In the genomic region with DNA sequence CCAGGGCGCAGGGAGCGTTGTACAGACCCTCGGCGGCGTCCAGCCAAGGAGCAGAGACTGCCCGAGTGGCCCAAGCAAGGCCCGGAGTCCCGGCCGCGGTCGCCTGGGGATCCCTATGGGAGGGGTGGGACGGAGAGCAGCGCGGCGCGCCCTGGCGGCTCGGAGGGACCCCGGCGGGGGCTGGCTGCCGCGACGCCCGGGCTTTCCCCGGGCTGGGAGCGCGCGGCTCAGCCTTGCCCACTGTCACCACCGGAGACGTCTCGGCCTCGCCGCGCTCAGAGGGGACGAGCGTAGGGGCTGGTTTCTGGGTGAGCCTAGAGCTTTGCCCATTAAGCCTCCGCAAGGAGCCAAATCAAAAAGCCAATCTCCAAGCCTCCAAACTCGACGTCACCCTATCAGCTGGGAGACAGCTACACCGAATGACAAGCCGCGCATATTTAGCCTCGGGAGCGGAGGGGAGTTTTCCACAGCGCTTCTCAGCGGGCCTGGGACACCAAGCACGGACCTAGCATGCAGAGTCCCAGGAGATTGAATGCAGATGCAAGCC, we compare ENCODE assay signal across 8 mouse cellular contexts. TPM values are rescaled to one million over a fixed set of nuclear protein-coding genes. Genes with fewer than 3 reads are reported as not detected.
DNase-seq lines count a peak whose midpoint lies in the region; ATAC-seq and TF ChIP-seq lines count a peak whose summit lies in the region.

TSS of gene Slc8a3 (minus strand) at position 306 of the 547 bp plus-strand sequence.

- peak; percentile 81 for ATAC-seq in intestine, embryonic 16.5 days
- ATAC-seq in liver, embryonic 11.5 days (replicated peaks; ENCODE audit: low FRiP score), result peak; percentile 34; the same call in 1 of the 2 replicates

- H3K4me2 ChIP-seq in intestine, embryonic 16.5 days (ENCODE audit: low read depth, low read length), result peak within 1 kb of the TSS; percentile 99
- peak within 1 kb of the TSS; percentile 78 for H3K4me2 ChIP-seq in liver, embryonic 11.5 days

- H3K27me3 ChIP-seq in intestine, embryonic 16.5 days (replicated peaks; ENCODE audit: control insufficient read depth, insufficient read depth, low read length), result peaks cover 5% of the 10 kb centered on the region
- H3K27me3 ChIP-seq in liver, embryonic 11.5 days (replicated peaks; ENCODE audit: control insufficient read depth, insufficient read depth, low read length), result peaks cover 45% of the 10 kb centered on the region

- H3K9ac ChIP-seq in intestine, embryonic 16.5 days (ENCODE audit: low read depth, low read length), result peak within 1 kb of the TSS; percentile 74
- H3K9ac ChIP-seq in liver, embryonic 11.5 days (ENCODE audit: low read depth, low read length), result peak within 1 kb of the TSS; percentile 6; the same call in 1 of the 2 replicates

- H3K27ac ChIP-seq in intestine, embryonic 16.5 days (ENCODE audit: low read length), result no peak within 1 kb of the TSS
- no peak within 1 kb of the TSS for H3K27ac ChIP-seq in liver, embryonic 11.5 days (ENCODE audit: low read depth, low read length)
- peak within 1 kb of the TSS; percentile 71 for H3K27ac ChIP-seq in olfactory bulb, adult 2 months (ENCODE audit: insufficient read depth, low read depth, low read length)

- H3K9me3 ChIP-seq in intestine, embryonic 16.5 days (ENCODE audit: control insufficient read depth, low read length), result no peaks in the 10 kb centered on the region
- H3K9me3 ChIP-seq in liver, embryonic 11.5 days (ENCODE audit: control insufficient read depth, low read length), result no peaks in the 10 kb centered on the region

- H3K4me3 ChIP-seq in intestine, embryonic 16.5 days (ENCODE audit: low read length), result peak within 1 kb of the TSS; percentile 69
- peak within 1 kb of the TSS; percentile 51 for H3K4me3 ChIP-seq in liver, embryonic 11.5 days (ENCODE audit: low read depth, low read length)
- H3K4me3 ChIP-seq in olfactory bulb, adult 2 months (ENCODE audit: insufficient read depth, low read depth, low read length), result peak within 1 kb of the TSS; percentile 55

- no peak for TF ChIP-seq POLR2A in olfactory bulb, adult 2 months (IDR thresholded peaks at IDR 0.05; ENCODE audit: insufficient read depth, low read depth, low read length)

- no peak for TF ChIP-seq CTCF in olfactory bulb, adult 2 months (IDR thresholded peaks at IDR 0.05; ENCODE audit: insufficient read depth, low read depth, low read length)

- WGBS in intestine, embryonic 16.5 days, result under 1% methylated on average over 47 of the region's 47 CpGs
- WGBS in liver, embryonic 11.5 days, result 2% methylated on average over 47 of the region's 47 CpGs
- WGBS in olfactory bulb, adult 2 months, result under 1% methylated on average over 47 of the region's 47 CpGs

- H3K4me1 ChIP-seq in intestine, embryonic 16.5 days (ENCODE audit: control insufficient read depth, insufficient read depth, low read length), result peaks cover 2% of the 10 kb centered on the region; the same call in 1 of the 2 replicates
- no peaks in the 10 kb centered on the region for H3K4me1 ChIP-seq in liver, embryonic 11.5 days (replicated peaks; ENCODE audit: control insufficient read depth, insufficient read depth, low read length)
- H3K4me1 ChIP-seq in olfactory bulb, adult 2 months (ENCODE audit: control insufficient read depth, insufficient read depth, low read length), result peaks cover 9% of the 10 kb centered on the region

- no peaks in the 10 kb centered on the region for H3K36me3 ChIP-seq in intestine, embryonic 16.5 days (ENCODE audit: control insufficient read depth, insufficient read depth, low read length)
- H3K36me3 ChIP-seq in liver, embryonic 11.5 days (ENCODE audit: control insufficient read depth, insufficient read depth, low read length), result no peaks in the 10 kb centered on the region

- peak; percentile 2 to 5 for DNase-seq in heart, adult 18-20 months
- DNase-seq in heart, adult 9 months (ENCODE audit: low spot score in 2 of 2), result no peak
- peak; percentile 76 to 81 for DNase-seq in cerebellum, postnatal 14 days
- peak; percentile 40 to 44 for DNase-seq in frontal cortex, postnatal 25 days (ENCODE audit: low spot score in 2 of 2)
- peak; percentile 43 for DNase-seq in liver, embryonic 11.5 days (ENCODE audit: low spot score)
- no peak for DNase-seq in adipocyte (ENCODE audit: low spot score)

RNA-seq across cellular contexts. Expression of gene Slc8a3, which starts in this region (rescaled TPM):
- total RNA-seq in heart, adult 18-20 months (2021), result under 1 TPM; 0.17 to 0.21 TPM
- 0.42 and 0.49 TPM in 2 replicates for polyA plus RNA-seq in intestine, embryonic 16.5 days (2015; fragmentation: Nextera tagmentation; extraction: Ambion mirVana)
- 0.13 and 0.30 TPM in 2 replicates for polyA plus RNA-seq in liver, embryonic 11.5 days (2014; fragmentation: Nextera tagmentation; extraction: Ambion mirVana)
- polyA plus RNA-seq in olfactory bulb, adult 2 months (2012; ENCODE audit: insufficient read depth, insufficient read length, low replicate concordance, missing spikeins), result not detected in 2 replicates

Comparison
In these comparisons a context has a peak if more than half of its experiments do, and no peak if none do; other contexts are left out.
1. Peak in DNase-seq in heart, adult 18-20 months; RNA of the gene not detected or under 1 TPM.
2. Peak in ATAC-seq, H3K4me3 ChIP-seq, H3K9ac ChIP-seq and H3K4me2 ChIP-seq in intestine, embryonic 16.5 days; RNA of the gene not detected or under 1 TPM.
3. Peak in DNase-seq, ATAC-seq, H3K4me3 ChIP-seq, H3K9ac ChIP-seq and H3K4me2 ChIP-seq in liver, embryonic 11.5 days; RNA of the gene not detected or under 1 TPM.
4. DNase-seq: peak in cerebellum, postnatal 14 days (2 of 2) and frontal cortex, postnatal 25 days (2 of 2); none in heart, adult 9 months (0 of 2) and adipocyte (single experiment).
5. Peak in every context shown above with its lines, with median percentiles within 50 percentile points of each other: H3K4me3 ChIP-seq.